Mouse (Mus musculus): ENCODE measurements around the gene Khnyn.

The Khnyn gene

GRCm38 (mm10) chr14:55918240-55919082 lies 33.7 kb downstream of the Khnyn start:
- peak; percentile 73 for DNase-seq (ENCODE audit: low spot score)

- DNase-seq (ENCODE audit: low spot score), result no peak
Observed at GRCm38 (mm10) chr14:55922475-55923232, 37.9 kb downstream of the Khnyn start.

GRCm38 (mm10) chr14:55926847-55927246 lies 42.1 kb downstream of the Khnyn start:
- DNase-seq (ENCODE audit: low spot score), result no peak

- peak; percentile 42 for DNase-seq (ENCODE audit: low spot score)
Observed at GRCm38 (mm10) chr14:55929263-55929997, 44.7 kb downstream of the Khnyn start.

DNA sequence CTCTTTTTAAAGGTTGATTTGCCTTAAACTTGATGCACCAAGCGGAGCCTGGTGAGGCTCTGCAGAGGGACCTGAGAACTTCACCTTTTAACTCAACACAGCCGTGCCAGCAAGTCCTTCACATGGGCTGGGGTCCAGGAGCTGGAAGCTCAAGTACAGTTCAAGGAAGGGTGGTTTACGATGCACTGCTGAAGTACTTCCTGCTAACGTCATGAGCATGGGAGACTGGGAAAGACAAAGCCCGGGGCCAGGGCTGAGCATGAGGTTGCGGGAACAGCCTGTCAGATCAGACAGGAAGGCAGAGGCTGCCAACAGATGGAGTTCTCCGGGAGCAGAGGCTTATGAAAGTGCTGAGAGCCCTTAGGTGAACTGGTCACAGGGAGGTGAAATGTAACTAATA lies 48.8 kb downstream of the Khnyn start:
- no peak for DNase-seq (ENCODE audit: low spot score)

DNA sequence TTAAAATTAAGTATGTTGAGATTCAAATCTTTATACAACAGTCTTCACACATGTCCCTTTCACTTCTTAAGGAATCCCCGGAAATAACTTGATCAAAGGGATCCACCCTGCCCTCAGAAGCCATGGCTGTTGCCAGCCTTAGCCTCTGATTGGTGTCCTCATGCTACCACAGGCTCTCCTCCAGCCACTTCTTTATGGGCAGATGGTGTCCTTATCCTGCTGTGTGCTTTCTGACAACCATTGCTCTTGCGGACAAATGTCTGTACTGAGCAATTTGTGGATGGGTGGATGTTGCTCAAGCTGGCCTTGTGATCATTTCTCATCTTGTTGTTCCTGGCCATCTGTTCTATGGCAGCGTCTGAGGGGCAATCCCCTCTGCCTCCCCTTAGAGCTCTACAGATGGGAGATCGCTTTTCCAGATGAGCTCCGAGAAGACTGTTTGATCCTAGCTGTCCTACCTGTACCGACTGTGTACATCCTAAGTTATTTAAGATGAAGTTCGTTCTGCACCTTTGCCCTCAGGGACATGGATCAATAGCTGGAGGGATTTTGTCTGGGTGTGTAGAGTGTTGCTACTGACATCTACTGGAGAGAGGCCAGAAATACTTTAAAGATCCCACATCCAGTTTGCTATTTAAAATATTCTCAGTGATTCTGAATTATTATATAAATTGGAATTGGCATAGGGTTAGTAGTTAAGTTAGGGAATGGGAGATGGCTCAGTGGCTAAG lies 55.5 kb downstream of the Khnyn start:
- DNase-seq (ENCODE audit: low spot score), result no peak

- no peak for DNase-seq (ENCODE audit: low spot score)
Observed at GRCm38 (mm10) chr14:55943601-55944000, 58.9 kb downstream of the Khnyn start.

- DNase-seq (ENCODE audit: low spot score), result no peak
Observed at GRCm38 (mm10) chr14:55944575-55944974, 59.8 kb downstream of the Khnyn start, which contains the start of gene Cma1. Gene Cma1 (minus strand): TSS chr14:55944675.

DNA sequence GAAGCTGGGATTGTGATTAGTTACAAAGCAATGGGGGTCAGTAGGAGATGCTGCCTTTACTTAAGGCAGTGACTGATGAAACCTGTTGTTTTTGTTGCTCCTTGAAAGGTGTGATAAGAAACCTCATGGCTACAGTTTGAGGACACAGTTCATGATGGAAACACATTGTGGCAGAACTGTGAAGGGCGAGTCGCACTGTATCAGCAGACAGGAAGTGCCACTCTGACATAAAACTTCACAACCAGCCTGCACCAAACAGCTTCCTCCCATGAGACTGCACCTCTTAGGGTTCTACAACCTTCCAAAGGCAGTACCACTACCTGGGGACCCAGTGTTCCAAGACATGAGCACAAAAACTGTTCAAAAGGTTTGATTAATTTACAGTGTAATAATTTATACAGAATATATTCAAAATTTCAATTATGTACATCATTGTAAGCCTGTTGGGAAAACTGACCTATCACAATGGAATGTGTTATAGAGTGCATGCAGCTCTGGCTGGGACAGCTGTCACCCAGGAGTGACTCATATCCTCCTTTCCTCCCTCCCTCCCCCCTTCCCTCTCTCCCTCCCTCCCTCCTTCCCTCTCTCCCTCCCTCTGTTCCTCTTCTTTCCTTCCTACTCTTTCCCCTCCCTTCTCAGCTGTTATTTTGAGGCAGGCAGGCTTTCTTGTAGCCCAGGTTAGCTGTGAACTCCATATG lies 61.7 kb downstream of the Khnyn start:
- no peak for DNase-seq (ENCODE audit: low spot score)
